Mouse (Mus musculus) hindbrain, postnatal 0 days (tissue): Measurements from ENCODE around the gene Cda. TPM values are rescaled to one million over a fixed set of nuclear protein-coding genes. Genes with fewer than 3 reads are reported as not detected.

Experiments used
- ATAC-seq: fragments of 200-750 bp; cut with Nextera tagmentation; 2 replicates; pipeline ENCODE4 v1.8.0; 2017; ENCODE audit warnings: mild to moderate bottlenecking, moderate TSS enrichment, moderate library complexity
- DNase-seq: peaks from one replicate; pipeline ENCODE4 v3.0.0-alpha.2; 2015; ENCODE audit warnings: low spot score
- H3K27ac ChIP-seq: fragments of 300-500 bp; sonication (generic); 2 replicates; pipeline ENCODE4 v1.5.1; 2014; ENCODE audit warnings: mild to moderate bottlenecking
- H3K27me3 ChIP-seq: fragments of 300-500 bp; sonication (generic); 2 replicates; pipeline ENCODE4 v1.6.1; 2014; ENCODE audit warnings: low read length, mixed read lengths; ENCODE audit not compliant: insufficient read depth
- H3K36me3 ChIP-seq: fragments of 300-500 bp; sonication (generic); 2 replicates; pipeline ENCODE4 v1.6.1; 2014; ENCODE audit warnings: low read length, mixed read lengths; ENCODE audit not compliant: insufficient read depth
- H3K4me1 ChIP-seq: fragments of 300-500 bp; sonication (generic); 2 replicates; pipeline ENCODE4 v1.6.1; 2014; ENCODE audit warnings: antibody characterized with exemption, low read length, mixed read lengths; ENCODE audit not compliant: insufficient read depth
- H3K4me2 ChIP-seq: fragments of 300-500 bp; sonication (generic); 2 replicates; pipeline ENCODE4 v1.6.1; 2014; ENCODE audit warnings: low read depth, mild to moderate bottlenecking, low read length, moderate library complexity, mixed read lengths
- H3K4me3 ChIP-seq: fragments of 300-500 bp; sonication (generic); 2 replicates; pipeline ENCODE4 v1.5.1; 2014; ENCODE audit warnings: low read length
- H3K9ac ChIP-seq: fragments of 300-500 bp; sonication (generic); replicated peaks from 2 replicates; pipeline ENCODE4 v1.6.1; 2014; ENCODE audit warnings: mild to moderate bottlenecking, low read length, moderate library complexity, mixed read lengths
- H3K9me3 ChIP-seq: fragments of 300-500 bp; sonication (generic); 2 replicates; pipeline ENCODE4 v1.6.1; 2016; ENCODE audit warnings: low read length, mixed read lengths
- CTCF ChIP-seq: IDR thresholded peaks from 2 replicates; pipeline ENCODE4 v1.5.1; 2016; ENCODE audit warnings: antibody characterized with exemption, control low read depth, low read depth
- WGBS: fragments of 180-500 bp; shearing (Covaris S2); extraction: QIAGEN DNeasy Blood & Tissue Kit; methylation state at CpG from one replicate; pipeline ENCODE4 v1.1.7; 2014; 5-methylcytosine and 5-hydroxymethylcytosine counted together
- polyA plus RNA-seq: library from polyadenylated mRNA; unstranded; fragments of >200 nt; fragmentation: Nextera tagmentation; extraction: Ambion mirVana; gene quantifications from 2 replicates; pipeline ENCODE4 v1.2.1, GENCODE M21; 2015
- total RNA-seq: library from RNA; depleted of rRNA; stranded (reverse); fragments of >200 nt; gene quantifications from 2 replicates; pipeline ENCODE4 v1.2.3, GENCODE M21; 2014

Cda gene
- total and polyA plus RNA-seq, 2 experiments from 2014 or later = 12.1 to 20.5 TPM

GRCm38 (mm10) chr4:138320711-138321110 is 47.1 kb downstream of the Cda start:
- Histone ChIP-seq H3K27ac (no peak overlapping the region), H3K4me1 (no peaks in the 10 kb centered on the region), H3K36me3 (peaks cover 17% of the 10 kb centered on the region; the same call in 1 of the 2 replicates), H3K27me3 (no peaks in the 10 kb centered on the region), H3K9me3 (no peaks in the 10 kb centered on the region), H3K4me3 (no peak overlapping the region), H3K4me2 (no peak overlapping the region), H3K9ac (no peak overlapping the region)
- ATAC-seq (no peak), DNase-seq (no peak)
- TF ChIP-seq CTCF = no peak
- 82% methylated on average over 11 of the region's 11 CpGs for WGBS

DNA sequence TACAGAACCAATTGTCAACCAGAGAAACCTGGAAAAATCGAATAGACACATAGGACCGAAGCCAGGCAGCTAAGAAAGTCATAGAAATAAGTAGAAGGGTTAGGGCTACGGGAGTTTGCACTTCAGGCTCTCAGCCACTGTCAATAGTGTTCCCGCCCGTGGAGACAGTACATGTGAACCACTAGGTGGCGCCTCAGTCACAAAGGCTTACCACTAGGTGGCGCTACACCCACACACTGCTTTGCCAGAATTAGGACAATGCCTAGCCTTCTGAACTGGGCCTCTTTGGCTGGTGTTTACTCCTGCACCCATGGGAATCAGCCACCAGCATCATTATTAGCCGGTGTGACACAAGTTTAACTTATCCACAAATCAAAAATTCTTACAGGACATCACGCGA is 48.3 kb downstream of the Cda start:
- TF ChIP-seq CTCF = peak; percentile 100
- no peak overlapping the region for H3K4me2 ChIP-seq
- H3K9me3 ChIP-seq = no peaks in the 10 kb centered on the region
- H3K9ac ChIP-seq = no peak overlapping the region
- DNase-seq (peak; percentile 92), ATAC-seq (peak; percentile 54; the same call in 1 of the 2 replicates)
- no peaks in the 10 kb centered on the region for H3K4me1 ChIP-seq
- 27% methylated on average over 10 of the region's 10 CpGs for WGBS
- no peak overlapping the region for H3K4me3 ChIP-seq
- H3K36me3 ChIP-seq = peaks cover 23% of the 10 kb centered on the region; the same call in 1 of the 2 replicates
- no peaks in the 10 kb centered on the region for H3K27me3 ChIP-seq
- H3K27ac ChIP-seq = no peak overlapping the region

GRCm38 (mm10) chr4:138318509-138319266 is 49.1 kb downstream of the Cda start:
- ATAC-seq (peak; percentile 52), DNase-seq (peak; percentile 76)
- Histone ChIP-seq H3K9me3 (no peaks in the 10 kb centered on the region), H3K27me3 (no peaks in the 10 kb centered on the region), H3K27ac (no peak overlapping the region), H3K4me2 (no peak overlapping the region), H3K9ac (no peak overlapping the region), H3K36me3 (peaks cover 27% of the 10 kb centered on the region; the same call in 1 of the 2 replicates), H3K4me3 (no peak overlapping the region), H3K4me1 (no peaks in the 10 kb centered on the region)
- peak; percentile 93 for TF ChIP-seq CTCF
- WGBS = 60% methylated on average over 6 of the region's 6 CpGs

DNA sequence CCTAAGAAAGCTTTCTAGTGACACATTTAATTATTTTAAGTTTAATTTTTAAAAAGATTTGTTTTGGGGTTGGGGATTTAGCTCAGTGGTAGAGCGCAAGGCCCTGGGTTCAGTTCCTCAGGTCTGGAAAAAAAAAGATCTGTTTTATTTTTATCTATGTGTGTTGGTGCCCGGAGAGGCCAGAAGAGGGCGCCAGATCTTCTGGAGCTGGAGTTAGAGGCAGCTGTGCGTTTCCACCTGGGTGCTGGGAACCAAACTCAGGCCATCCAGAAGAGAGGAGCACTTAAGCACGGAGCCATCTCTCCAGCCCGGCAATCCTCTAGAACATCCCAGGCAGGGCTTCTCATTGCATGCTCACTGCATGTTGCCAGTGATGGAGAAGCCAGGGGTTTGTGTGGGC is 51.4 kb downstream of the Cda start:
- peak; percentile 36 for TF ChIP-seq CTCF
- H3K36me3 ChIP-seq = peaks cover 42% of the 10 kb centered on the region
- DNase-seq (no peak), ATAC-seq (no peak)
- no peak overlapping the region for H3K9ac ChIP-seq
- no peaks in the 10 kb centered on the region for H3K9me3 ChIP-seq
- H3K4me3 ChIP-seq = no peak overlapping the region
- H3K4me1 ChIP-seq = no peaks in the 10 kb centered on the region
- no peaks in the 10 kb centered on the region for H3K27me3 ChIP-seq
- H3K27ac ChIP-seq = no peak overlapping the region
- H3K4me2 ChIP-seq = no peak overlapping the region
- 88% methylated on average over 6 of the region's 6 CpGs for WGBS

DNA sequence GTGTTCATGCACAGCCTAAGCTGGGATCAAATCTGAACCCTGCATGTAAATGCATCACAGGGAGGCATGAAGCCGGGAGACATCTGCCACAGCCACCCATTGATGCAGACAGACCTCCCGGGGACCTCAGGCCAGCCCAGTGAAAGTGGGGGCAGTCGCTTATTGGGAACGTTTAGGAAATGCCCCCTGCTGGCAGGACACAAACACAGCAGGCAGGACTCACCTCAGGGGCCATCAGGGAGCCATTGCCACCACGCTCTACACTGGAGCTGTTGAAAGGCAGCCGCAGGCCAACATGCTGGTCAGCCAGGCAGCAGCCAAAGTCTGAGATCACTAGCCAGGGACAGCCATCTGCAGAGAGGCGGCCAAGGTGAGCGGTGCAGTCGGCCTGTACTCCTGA is 52.0 kb downstream of the Cda start:
- peak; percentile 63 for TF ChIP-seq CTCF

GRCm38 (mm10) chr4:138313795-138314194 is 54.0 kb downstream of the Cda start:
- no peak for TF ChIP-seq CTCF
- WGBS = 76% methylated on average over 4 of the region's 4 CpGs

More for the DNA sequence above, 52.0 kb downstream of the Cda start:
- DNase-seq (peak; percentile 40), ATAC-seq (no peak)
- H3K27me3 ChIP-seq = no peaks in the 10 kb centered on the region
- no peaks in the 10 kb centered on the region for H3K4me1 ChIP-seq
- H3K4me3 ChIP-seq = no peak overlapping the region
- H3K4me2 ChIP-seq = no peak overlapping the region
- H3K27ac ChIP-seq = no peak overlapping the region
- H3K36me3 ChIP-seq = peaks cover 43% of the 10 kb centered on the region
- H3K9me3 ChIP-seq = no peaks in the 10 kb centered on the region
- 62% methylated on average over 9 of the region's 9 CpGs for WGBS
- H3K9ac ChIP-seq = no peak overlapping the region

GRCm38 (mm10) chr4:138313021-138313420 is 54.8 kb downstream of the Cda start:
- no peaks in the 10 kb centered on the region for H3K4me1 ChIP-seq
- H3K9ac ChIP-seq = no peak overlapping the region
- ATAC-seq = no peak
- no peak for TF ChIP-seq CTCF
- no peak for DNase-seq
- no peak overlapping the region for H3K4me3 ChIP-seq
- no peaks in the 10 kb centered on the region for H3K9me3 ChIP-seq
- no peaks in the 10 kb centered on the region for H3K27me3 ChIP-seq
- H3K27ac ChIP-seq = no peak overlapping the region
- peaks cover 54% of the 10 kb centered on the region for H3K36me3 ChIP-seq
- 97% methylated on average over 11 of the region's 11 CpGs for WGBS
- H3K4me2 ChIP-seq = no peak overlapping the region

More at GRCm38 (mm10) chr4:138313795-138314194, 54.0 kb downstream of the Cda start:
- ATAC-seq = no peak
- Histone ChIP-seq H3K36me3 (peaks cover 53% of the 10 kb centered on the region), H3K27ac (no peak overlapping the region), H3K4me1 (no peaks in the 10 kb centered on the region), H3K4me3 (no peak overlapping the region), H3K9ac (no peak overlapping the region), H3K4me2 (no peak overlapping the region), H3K27me3 (no peaks in the 10 kb centered on the region), H3K9me3 (no peaks in the 10 kb centered on the region)
- DNase-seq = no peak
